Mouse (Mus musculus) lung, postnatal 0 days (tissue): ENCODE data around the gene Pm20d1. TPM values are rescaled to one million over a fixed set of nuclear protein-coding genes. Genes with fewer than 3 reads are reported as not detected.

Source experiments
- ATAC-seq: fragments of 200-750 bp; cut with Nextera tagmentation; 2 replicates; pipeline ENCODE4 v1.8.0; 2017; ENCODE audit warnings: moderate library complexity
- DNase-seq: peaks from one replicate; pipeline ENCODE4 v3.0.0-alpha.2; 2016; ENCODE audit warnings: low spot score
- H3K27ac ChIP-seq: fragments of 300-500 bp; sonication (generic); 2 replicates; pipeline ENCODE4 v1.5.1; 2014; ENCODE audit warnings: antibody characterized with exemption, mild to moderate bottlenecking, low read length, mixed read lengths
- H3K27me3 ChIP-seq: fragments of 300-500 bp; sonication (generic); replicated peaks from 2 replicates; pipeline ENCODE4 v1.6.1; 2014; ENCODE audit warnings: low read length, mixed read lengths; ENCODE audit not compliant: insufficient read depth
- H3K36me3 ChIP-seq: fragments of 300-500 bp; sonication (generic); 2 replicates; pipeline ENCODE4 v1.6.1; 2014; ENCODE audit warnings: low read length, mixed read lengths; ENCODE audit not compliant: insufficient read depth
- H3K4me1 ChIP-seq: fragments of 300-500 bp; sonication (generic); 2 replicates; pipeline ENCODE4 v1.6.1; 2014; ENCODE audit warnings: antibody characterized with exemption, low read depth, low read length, mixed read lengths; ENCODE audit not compliant: insufficient read depth
- H3K4me2 ChIP-seq: fragments of 300-500 bp; sonication (generic); replicated peaks from 2 replicates; pipeline ENCODE4 v1.6.1; 2014; ENCODE audit warnings: low read depth, mild to moderate bottlenecking, low read length, moderate library complexity, mixed read lengths
- H3K4me3 ChIP-seq: fragments of 300-500 bp; sonication (generic); 2 replicates; pipeline ENCODE4 v1.5.1; 2014; ENCODE audit warnings: low read depth, low read length
- H3K9ac ChIP-seq: fragments of 300-500 bp; sonication (generic); replicated peaks from 2 replicates; pipeline ENCODE4 v1.6.1; 2014; ENCODE audit warnings: low read depth, mild to moderate bottlenecking
- H3K9me3 ChIP-seq: fragments of 300-500 bp; sonication (generic); 2 replicates; pipeline ENCODE4 v1.6.1; 2016; ENCODE audit warnings: low read length, mixed read lengths
- CTCF ChIP-seq: IDR thresholded peaks from 2 replicates; pipeline ENCODE4 v1.5.1; 2016; ENCODE audit warnings: antibody characterized with exemption, mild to moderate bottlenecking
- EP300 ChIP-seq: IDR thresholded peaks from 2 replicates; pipeline ENCODE4 v1.6.1; 2016; ENCODE audit warnings: antibody characterized with exemption, mild to moderate bottlenecking, control low read depth
- WGBS: fragments of 180-500 bp; shearing (Covaris S2); extraction: QIAGEN DNeasy Blood & Tissue Kit; methylation state at CpG from one replicate; pipeline ENCODE4 v1.1.7; 2014; 5-methylcytosine and 5-hydroxymethylcytosine counted together
- polyA plus RNA-seq: library from polyadenylated mRNA; unstranded; fragments of >200 nt; fragmentation: Nextera tagmentation; extraction: Ambion mirVana; gene quantifications from 2 replicates; pipeline ENCODE4 v1.2.1, GENCODE M21; 2015

Pm20d1 gene
- polyA plus RNA-seq, 1 experiment from 2014 or later: 1.6 TPM

GRCm38 (mm10) chr1:131830561-131830960, 33.4 kb downstream of the Pm20d1 start:
- Histone ChIP-seq H3K9me3 (no peaks in the 10 kb centered on the region), H3K4me1 (peaks cover 18% of the 10 kb centered on the region), H3K4me2 (no peak overlapping the region), H3K27ac (no peak overlapping the region), H3K9ac (no peak overlapping the region), H3K36me3 (no peaks in the 10 kb centered on the region), H3K27me3 (no peaks in the 10 kb centered on the region), H3K4me3 (no peak overlapping the region)
- no peak for ATAC-seq
- WGBS: 79% methylated on average over 15 of the region's 15 CpGs
- no peak for DNase-seq
- TF ChIP-seq CTCF: no peak
- no peak for TF ChIP-seq EP300

GRCm38 (mm10) chr1:131830971-131831641, 33.9 kb downstream of the Pm20d1 start:
- peaks cover 18% of the 10 kb centered on the region for H3K4me1 ChIP-seq
- no peaks in the 10 kb centered on the region for H3K27me3 ChIP-seq
- TF ChIP-seq EP300 (no peak), CTCF (no peak)
- no peak overlapping the region for H3K27ac ChIP-seq
- no peak for ATAC-seq
- WGBS: 75% methylated on average over 8 of the region's 8 CpGs
- no peak overlapping the region for H3K9ac ChIP-seq
- H3K4me2 ChIP-seq: no peak overlapping the region
- no peak for DNase-seq
- no peaks in the 10 kb centered on the region for H3K9me3 ChIP-seq
- H3K36me3 ChIP-seq: no peaks in the 10 kb centered on the region
- no peak overlapping the region for H3K4me3 ChIP-seq

GRCm38 (mm10) chr1:131837035-131837434, 39.9 kb downstream of the Pm20d1 start:
- H3K4me1 ChIP-seq: no peaks in the 10 kb centered on the region
- H3K9ac ChIP-seq: no peak overlapping the region
- no peaks in the 10 kb centered on the region for H3K9me3 ChIP-seq
- no peak overlapping the region for H3K4me2 ChIP-seq
- H3K27me3 ChIP-seq: no peaks in the 10 kb centered on the region
- DNase-seq (no peak), ATAC-seq (no peak)
- 82% methylated on average over 3 of the region's 3 CpGs for WGBS
- TF ChIP-seq EP300 (no peak), CTCF (no peak)
- H3K4me3 ChIP-seq: no peak overlapping the region
- no peak overlapping the region for H3K27ac ChIP-seq
- peaks cover 12% of the 10 kb centered on the region; the same call in 1 of the 2 replicates for H3K36me3 ChIP-seq

- ATAC-seq (no peak), DNase-seq (no peak)
- WGBS: 69% methylated on average over 5 of the region's 5 CpGs
- no peaks in the 10 kb centered on the region for H3K27me3 ChIP-seq
- no peaks in the 10 kb centered on the region for H3K9me3 ChIP-seq
- H3K36me3 ChIP-seq: peaks cover 19% of the 10 kb centered on the region; the same call in 1 of the 2 replicates
- no peak overlapping the region for H3K27ac ChIP-seq
- no peaks in the 10 kb centered on the region for H3K4me1 ChIP-seq
- H3K4me2 ChIP-seq: no peak overlapping the region
- TF ChIP-seq EP300: no peak
- no peak for TF ChIP-seq CTCF
- no peak overlapping the region for H3K9ac ChIP-seq
- H3K4me3 ChIP-seq: no peak overlapping the region
Measured at GRCm38 (mm10) chr1:131838542-131838941, 41.4 kb downstream of the Pm20d1 start.

GRCm38 (mm10) chr1:131839279-131839678, 42.1 kb downstream of the Pm20d1 start:
- DNase-seq (no peak), ATAC-seq (no peak)
- TF ChIP-seq EP300 (no peak), CTCF (no peak)
- no peaks in the 10 kb centered on the region for H3K4me1 ChIP-seq
- no peak overlapping the region for H3K27ac ChIP-seq
- H3K9me3 ChIP-seq: no peaks in the 10 kb centered on the region
- no peak overlapping the region for H3K4me3 ChIP-seq
- WGBS: 69% methylated on average over 2 of the region's 2 CpGs
- H3K27me3 ChIP-seq: no peaks in the 10 kb centered on the region
- H3K4me2 ChIP-seq: no peak overlapping the region
- no peak overlapping the region for H3K9ac ChIP-seq
- H3K36me3 ChIP-seq: peaks cover 22% of the 10 kb centered on the region; the same call in 1 of the 2 replicates

- H3K4me3 ChIP-seq: no peak overlapping the region
- no peak for DNase-seq
- no peak overlapping the region for H3K4me2 ChIP-seq
- no peak overlapping the region for H3K27ac ChIP-seq
- 95% methylated on average over 4 of the region's 4 CpGs for WGBS
- H3K9me3 ChIP-seq: no peaks in the 10 kb centered on the region
- TF ChIP-seq CTCF (no peak), EP300 (no peak)
- no peaks in the 10 kb centered on the region for H3K27me3 ChIP-seq
- peaks cover 24% of the 10 kb centered on the region; the same call in 1 of the 2 replicates for H3K36me3 ChIP-seq
- no peaks in the 10 kb centered on the region for H3K4me1 ChIP-seq
- no peak overlapping the region for H3K9ac ChIP-seq
- ATAC-seq: no peak
Measured at GRCm38 (mm10) chr1:131842221-131842620, 45.0 kb downstream of the Pm20d1 start.

- Histone ChIP-seq H3K9ac (no peak overlapping the region), H3K4me3 (no peak overlapping the region), H3K27ac (no peak overlapping the region), H3K27me3 (no peaks in the 10 kb centered on the region), H3K36me3 (peaks cover 24% of the 10 kb centered on the region; the same call in 1 of the 2 replicates), H3K4me1 (no peaks in the 10 kb centered on the region), H3K9me3 (no peaks in the 10 kb centered on the region), H3K4me2 (no peak overlapping the region)
- no peak for ATAC-seq
- no peak for DNase-seq
- 93% methylated on average over 10 of the region's 10 CpGs for WGBS
- TF ChIP-seq EP300: no peak
- TF ChIP-seq CTCF: no peak
Measured at GRCm38 (mm10) chr1:131843758-131844157, 46.6 kb downstream of the Pm20d1 start.
